Mouse (Mus musculus): ENCODE results near the gene Fthl17e. TPM values are rescaled to one million over a fixed set of nuclear protein-coding genes. Genes with fewer than 3 reads are reported as not detected.

The Fthl17e gene
- not detected for polyA plus RNA-seq (2017; shearing (Covaris generic))

GRCm38 (mm10) chrX:9033193-9033592 lies at the start of gene Fthl17e:
TSS of gene Fthl17e (plus strand) at chrX:9033493.

GRCm38 (mm10) chrX:8986655-8987054 lies 46.6 kb upstream of the Fthl17e start, which contains the start of gene Fthl17d:
TSS of gene Fthl17d (minus strand) at chrX:8986755.

GRCm38 (mm10) chrX:9062715-9063114 lies 29.4 kb downstream of the Fthl17e start, which contains the start of gene Fthl17f:
TSS of gene Fthl17f (plus strand) at chrX:9063015.

Other genes with a start within 250 kb of the Fthl17e start
- not detected for gene Ssxb5, start 229.8 kb upstream of the Fthl17e start, polyA plus RNA-seq (2017; shearing (Covaris generic))
- not detected for gene Gm6592, start 189.5 kb upstream of the Fthl17e start, polyA plus RNA-seq (2017; shearing (Covaris generic))
- gene Gm5751, start 159.2 kb upstream of the Fthl17e start, polyA plus RNA-seq (2017; shearing (Covaris generic)): under 1 TPM in 1 of 2 experiments, not detected in 1; 0.39 TPM
- 1 to 10 TPM in 1 of 2 experiments, under 1 TPM in 1; 0.58 to 3.6 TPM for gene B630019K06Rik, start 141.1 kb upstream of the Fthl17e start, polyA plus RNA-seq (2017; shearing (Covaris generic))
- not detected for gene Fthl17b, start 70.5 kb upstream of the Fthl17e start, polyA plus RNA-seq (2017; shearing (Covaris generic))
- gene Fthl17c, start 56.9 kb upstream of the Fthl17e start, polyA plus RNA-seq (2017; shearing (Covaris generic)): under 1 TPM in 1 of 2 experiments, not detected in 1; 0.67 TPM
- gene Fthl17d, start 46.7 kb upstream of the Fthl17e start, polyA plus RNA-seq (2017; shearing (Covaris generic)): not detected
- gene Fthl17f, start 29.5 kb downstream of the Fthl17e start, polyA plus RNA-seq (2017; shearing (Covaris generic)): not detected
- not detected for gene 4930402K13Rik, start 71.1 kb downstream of the Fthl17e start, polyA plus RNA-seq (2017; shearing (Covaris generic))
- 1 to 10 TPM in 1 of 2 experiments, under 1 TPM in 1; 0.66 to 1.0 TPM for gene Lancl3, start 166.4 kb downstream of the Fthl17e start, polyA plus RNA-seq (2017; shearing (Covaris generic))
- not detected for gene Gm14862, start 223.4 kb downstream of the Fthl17e start, polyA plus RNA-seq (2017; shearing (Covaris generic))
- 1 to 10 TPM; 2.5 to 9.3 TPM for gene Xk, start 239.3 kb downstream of the Fthl17e start, polyA plus RNA-seq (2017; shearing (Covaris generic))